Mouse (Mus musculus): ENCODE measurements at regions not wholly inside any gene's neighbourhood (a gene's known extent, or its start where the extent isn't known, plus 50 kb on each side); places are given as distances from the start of the nearest gene placed in this dataset.

- no peak overlapping the region for H3K27ac ChIP-seq (ENCODE audit: insufficient read depth, low read depth, low read length)
These were observed 55.9 kb upstream of the Slc38a2 start for GRCm38 (mm10) chr15:96755322-96755942.

GRCm38 (mm10) chr15:96754079-96754478, 54.5 kb upstream of the Slc38a2 start:
- Histone ChIP-seq H3K4me1 (ENCODE audit: control insufficient read depth, insufficient read depth, low read length) (peaks cover 2% of the 10 kb centered on the region; the same call in 1 of the 2 replicates), H3K27ac (ENCODE audit: insufficient read depth, low read depth, low read length) (no peak overlapping the region), H3K4me3 (ENCODE audit: insufficient read depth, low read depth, low read length) (no peak overlapping the region)
- no peak for TF ChIP-seq CTCF (IDR thresholded peaks at IDR 0.05; ENCODE audit: insufficient read depth, low read depth, low read length)
- no peak for TF ChIP-seq POLR2A (IDR thresholded peaks at IDR 0.05; ENCODE audit: insufficient read depth, low read depth, low read length)
- 94% methylated on average over 5 of the region's 5 CpGs for WGBS

More at GRCm38 (mm10) chr15:96755322-96755942, 55.9 kb upstream of the Slc38a2 start:
- WGBS: 92% methylated on average over 13 of the region's 13 CpGs
- TF ChIP-seq CTCF (IDR thresholded peaks at IDR 0.05; ENCODE audit: insufficient read depth, low read depth, low read length) (no peak), POLR2A (IDR thresholded peaks at IDR 0.05; ENCODE audit: insufficient read depth, low read depth, low read length) (no peak)
- Histone ChIP-seq H3K4me1 (ENCODE audit: control insufficient read depth, insufficient read depth, low read length) (no peaks in the 10 kb centered on the region), H3K4me3 (ENCODE audit: insufficient read depth, low read depth, low read length) (no peak overlapping the region)

GRCm38 (mm10) chr15:96752719-96753118, 53.2 kb upstream of the Slc38a2 start:
- H3K4me3 ChIP-seq (ENCODE audit: insufficient read depth, low read depth, low read length): no peak overlapping the region
- 98% methylated on average over 8 of the region's 8 CpGs for WGBS

GRCm38 (mm10) chr15:96752062-96752358, 52.5 kb upstream of the Slc38a2 start:
- Histone ChIP-seq H3K4me1 (ENCODE audit: control insufficient read depth, insufficient read depth, low read length) (peaks cover 6% of the 10 kb centered on the region; the same call in 1 of the 2 replicates), H3K27ac (ENCODE audit: insufficient read depth, low read depth, low read length) (no peak overlapping the region), H3K4me3 (ENCODE audit: insufficient read depth, low read depth, low read length) (no peak overlapping the region)
- 93% methylated on average over 3 of the region's 3 CpGs for WGBS
- TF ChIP-seq CTCF (IDR thresholded peaks at IDR 0.05; ENCODE audit: insufficient read depth, low read depth, low read length) (no peak), POLR2A (IDR thresholded peaks at IDR 0.05; ENCODE audit: insufficient read depth, low read depth, low read length) (no peak)

More at GRCm38 (mm10) chr15:96752719-96753118, 53.2 kb upstream of the Slc38a2 start:
- TF ChIP-seq POLR2A (IDR thresholded peaks at IDR 0.05; ENCODE audit: insufficient read depth, low read depth, low read length): no peak
- no peak for TF ChIP-seq CTCF (IDR thresholded peaks at IDR 0.05; ENCODE audit: insufficient read depth, low read depth, low read length)
- Histone ChIP-seq H3K4me1 (ENCODE audit: control insufficient read depth, insufficient read depth, low read length) (peaks cover 6% of the 10 kb centered on the region; the same call in 1 of the 2 replicates), H3K27ac (ENCODE audit: insufficient read depth, low read depth, low read length) (no peak overlapping the region)

- H3K27ac ChIP-seq (ENCODE audit: insufficient read depth, low read depth, low read length): no peak overlapping the region
- H3K4me3 ChIP-seq (ENCODE audit: insufficient read depth, low read depth, low read length): no peak overlapping the region
- TF ChIP-seq CTCF (IDR thresholded peaks at IDR 0.05; ENCODE audit: insufficient read depth, low read depth, low read length) (no peak), POLR2A (IDR thresholded peaks at IDR 0.05; ENCODE audit: insufficient read depth, low read depth, low read length) (no peak)
- peaks cover 6% of the 10 kb centered on the region; the same call in 1 of the 2 replicates for H3K4me1 ChIP-seq (ENCODE audit: control insufficient read depth, insufficient read depth, low read length)
- 89% methylated on average over 13 of the region's 13 CpGs for WGBS
These were observed 51.9 kb upstream of the Slc38a2 start for GRCm38 (mm10) chr15:96751243-96752061.

GRCm38 (mm10) chr15:96749534-96750256, 50.2 kb upstream of the Slc38a2 start:
- Histone ChIP-seq H3K27ac (ENCODE audit: insufficient read depth, low read depth, low read length) (no peak overlapping the region), H3K4me3 (ENCODE audit: insufficient read depth, low read depth, low read length) (no peak overlapping the region), H3K4me1 (ENCODE audit: control insufficient read depth, insufficient read depth, low read length) (peaks cover 6% of the 10 kb centered on the region; the same call in 1 of the 2 replicates)
- no peak for TF ChIP-seq POLR2A (IDR thresholded peaks at IDR 0.05; ENCODE audit: insufficient read depth, low read depth, low read length)
- no peak for TF ChIP-seq CTCF (IDR thresholded peaks at IDR 0.05; ENCODE audit: insufficient read depth, low read depth, low read length)
- WGBS: 57% methylated on average over 9 of the region's 9 CpGs

Measured in olfactory bulb, adult 2 months (tissue).